Mouse (Mus musculus) ES-E14 (cell line): ENCODE data around the gene Adamtsl3. TPM values are rescaled to one million over a fixed set of nuclear protein-coding genes. Genes with fewer than 3 reads are reported as not detected.

ENCODE experiments used
- DNase-seq: peaks from one replicate; pipeline ENCODE4 v3.0.0-alpha.2; 2013; ENCODE audit warnings: low read depth, low spot score
- H3K27ac ChIP-seq: 2 replicates; pipeline ENCODE4 v1.5.1; 2012; ENCODE audit warnings: low read depth, mild to moderate bottlenecking, low read length, moderate library complexity, mixed read lengths; ENCODE audit not compliant: poor library complexity, insufficient read depth, severe bottlenecking
- H3K36me3 ChIP-seq: 2 replicates; pipeline ENCODE4 v1.6.1; 2012; ENCODE audit warnings: mild to moderate bottlenecking, low read length, moderate library complexity, mixed read lengths; ENCODE audit not compliant: control insufficient read depth, poor library complexity, insufficient read depth, severe bottlenecking
- H3K4me1 ChIP-seq, 2 experiments: fragments of 150-350 bp in 1 of 2; sonication (generic) in 1 of 2; 2 replicates each; pipeline ENCODE4 v1.6.1; 2012; ENCODE audit warnings: low read length in 2 of 2, mild to moderate bottlenecking in 1 of 2, mixed read lengths in 1 of 2; ENCODE audit not compliant: control insufficient read depth in 2 of 2, insufficient read depth in 2 of 2, poor library complexity in 1 of 2
- H3K4me3 ChIP-seq, 2 experiments: fragments of 150-350 bp in 1 of 2; sonication (generic) in 1 of 2; 2 replicates each; pipeline ENCODE4 v1.5.1; 2012; ENCODE audit warnings: low read length in 2 of 2, low read depth in 1 of 2, mild to moderate bottlenecking in 1 of 2, mixed read lengths in 1 of 2; ENCODE audit not compliant: insufficient read depth in 1 of 2, poor library complexity in 1 of 2, severe bottlenecking in 1 of 2
- H3K9ac ChIP-seq: 2 replicates; pipeline ENCODE4 v1.6.1; 2012; ENCODE audit warnings: low read depth, mild to moderate bottlenecking, low read length, mixed read lengths; ENCODE audit not compliant: poor library complexity, insufficient read depth, severe bottlenecking
- H3K9me3 ChIP-seq: fragments of 150-350 bp; sonication (generic); 2 replicates; pipeline ENCODE4 v1.6.1; 2012; ENCODE audit warnings: low read depth, mild to moderate bottlenecking, low read length; ENCODE audit not compliant: control insufficient read depth, insufficient read depth
- CHD2 ChIP-seq: IDR thresholded peaks from 2 replicates; pipeline ENCODE4 v1.6.1; 2014; ENCODE audit warnings: mild to moderate bottlenecking, low read depth, low read length, inconsistent platforms
- HCFC1 ChIP-seq: IDR thresholded peaks from 2 replicates; pipeline ENCODE4 v1.6.1; 2012; ENCODE audit warnings: low read length, inconsistent platforms, borderline replicate concordance; ENCODE audit not compliant: insufficient read depth
- MAFK ChIP-seq: IDR thresholded peaks from 2 replicates; pipeline ENCODE4 v1.6.1; 2014; ENCODE audit warnings: mild to moderate bottlenecking, low read depth, low read length, inconsistent platforms; ENCODE audit not compliant: insufficient read depth
- ZC3H11A ChIP-seq: IDR thresholded peaks from 2 replicates; pipeline ENCODE4 v1.6.1; 2012; ENCODE audit warnings: low read depth, mild to moderate bottlenecking, inconsistent platforms, low read length, borderline replicate concordance
- ZNF384 ChIP-seq: IDR thresholded peaks from 2 replicates; pipeline ENCODE4 v1.6.1; 2012; ENCODE audit warnings: low read depth, low read length, inconsistent platforms
- in situ Hi-C, 2 experiments: fragments of 600-800 bp; cut with MboI; formaldehyde crosslinking; loops; one replicate each; pipeline ENCODE4 v1.15.1; 2025; ENCODE audit warnings: low sequenced_read_pairs in 2 of 2, inconsistent platforms in 1 of 2; ENCODE audit not compliant: unreplicated experiment in 2 of 2
- total RNA-seq: library from RNA; depleted of rRNA; stranded (reverse); fragments of 300-350 nt; gene quantifications from 2 replicates; pipeline ENCODE4 v1.2.3, GENCODE M21; 2012

The Adamtsl3 gene
- total RNA-seq, 1 experiment, result 0.71 TPM

DNA sequence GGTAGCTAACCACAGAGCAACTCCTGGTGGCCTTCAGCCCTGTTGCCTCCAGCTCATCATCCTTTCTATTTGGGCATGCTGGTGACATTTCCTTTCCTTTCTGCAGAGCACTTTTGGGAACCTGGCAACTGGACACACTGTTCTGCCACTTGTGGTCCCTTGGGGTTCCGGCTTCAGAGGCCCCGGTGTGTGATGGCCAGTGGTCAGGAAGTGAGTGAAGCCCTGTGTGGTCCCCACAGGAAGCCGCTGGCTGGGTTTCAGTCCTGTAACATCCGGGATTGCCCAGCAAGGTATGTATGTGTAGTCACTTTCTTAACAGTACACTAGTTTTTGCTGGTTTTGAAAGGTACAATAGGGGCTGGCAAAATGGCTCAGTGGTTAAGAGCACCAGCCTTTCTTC lies 266.5 kb downstream of the Adamtsl3 start:
- TF ChIP-seq ZC3H11A (no peak), HCFC1 (no peak), MAFK (no peak), CHD2 (no peak), ZNF384 (no peak)
- no peak overlapping the region for H3K9ac ChIP-seq
- no peaks in the 10 kb centered on the region for H3K9me3 ChIP-seq
- in situ Hi-C loops, result no loop called here
- H3K4me3 ChIP-seq, result no peak overlapping the region
- no peak overlapping the region for H3K27ac ChIP-seq
- H3K36me3 ChIP-seq, result no peaks in the 10 kb centered on the region
- no peaks in the 10 kb centered on the region for H3K4me1 ChIP-seq
- DNase-seq, result no peak

DNA sequence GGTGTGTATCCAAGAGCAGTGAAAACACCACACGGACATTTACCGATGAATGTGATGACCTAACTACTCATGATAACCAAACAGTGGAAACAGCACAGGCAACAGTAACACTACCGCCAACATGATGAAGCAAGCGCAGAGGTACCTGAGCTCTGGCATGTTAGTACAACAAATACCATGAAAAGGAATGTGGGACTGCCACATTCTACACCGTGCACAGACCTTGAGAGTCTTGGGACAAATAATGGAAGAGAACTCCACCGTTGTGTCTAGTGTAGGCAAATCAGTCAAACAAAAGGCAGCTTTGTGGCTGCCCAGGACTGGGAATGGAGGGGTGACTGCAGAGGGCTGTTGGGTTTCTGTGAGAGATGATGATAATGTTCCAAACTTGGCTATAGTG lies 269.9 kb downstream of the Adamtsl3 start:
- no peak for DNase-seq
- in situ Hi-C loops, result no loop called here
- H3K36me3 ChIP-seq, result no peaks in the 10 kb centered on the region
- H3K9ac ChIP-seq, result no peak overlapping the region
- H3K9me3 ChIP-seq, result no peaks in the 10 kb centered on the region
- no peaks in the 10 kb centered on the region for H3K4me1 ChIP-seq
- H3K27ac ChIP-seq, result no peak overlapping the region
- TF ChIP-seq CHD2 (no peak), ZNF384 (no peak), ZC3H11A (no peak), MAFK (no peak), HCFC1 (no peak)
- H3K4me3 ChIP-seq, result no peak overlapping the region

DNA sequence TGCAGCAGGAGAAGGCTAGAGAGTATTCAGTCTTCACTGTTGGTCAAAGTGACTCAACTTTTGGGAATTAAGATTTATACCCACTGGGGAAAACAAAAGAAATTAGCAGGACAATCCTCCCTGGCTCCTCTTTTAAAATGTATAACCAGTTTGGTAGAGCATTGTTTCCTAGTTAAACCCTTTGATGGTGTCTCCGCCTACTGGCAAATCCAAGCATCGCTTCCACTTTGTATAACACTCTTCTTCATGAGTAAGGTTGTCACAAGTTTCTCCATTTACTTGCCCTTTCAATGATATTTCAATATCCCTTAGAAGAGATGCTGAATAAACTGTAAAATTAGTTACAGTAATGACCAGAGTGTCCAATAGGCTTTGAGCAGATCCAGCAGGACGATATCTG lies 274.1 kb downstream of the Adamtsl3 start:
- Histone ChIP-seq H3K9me3 (no peaks in the 10 kb centered on the region), H3K27ac (no peak overlapping the region), H3K4me1 (no peaks in the 10 kb centered on the region), H3K36me3 (no peaks in the 10 kb centered on the region), H3K9ac (no peak overlapping the region), H3K4me3 (no peak overlapping the region)
- peak; percentile 6 for DNase-seq
- in situ Hi-C loops, result no loop called here
- no peak for TF ChIP-seq ZC3H11A
- TF ChIP-seq CHD2, result no peak
- TF ChIP-seq MAFK, result no peak
- TF ChIP-seq ZNF384, result no peak
- TF ChIP-seq HCFC1, result no peak

DNA sequence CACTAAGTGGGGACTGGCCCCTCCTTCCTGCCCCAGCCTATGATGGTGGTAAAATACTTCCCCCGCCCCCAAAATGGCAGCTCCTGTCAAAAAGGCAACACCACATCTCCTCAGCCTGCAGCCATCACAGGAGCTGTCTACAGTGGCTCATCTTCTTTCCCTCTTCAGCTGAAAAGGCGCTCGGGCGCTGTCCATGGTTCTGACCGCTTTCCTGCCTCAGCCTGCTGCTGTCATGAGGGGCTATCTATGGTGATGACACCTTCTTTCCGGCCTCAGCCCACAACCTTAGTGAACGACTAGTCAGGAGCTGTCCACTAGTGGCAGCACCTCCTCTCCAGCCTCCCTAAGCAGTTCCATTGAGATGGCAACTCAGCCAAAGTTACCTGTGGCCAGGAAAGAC lies 289.8 kb downstream of the Adamtsl3 start:
- peak; percentile 75 for DNase-seq
- TF ChIP-seq HCFC1, result no peak
- Histone ChIP-seq H3K4me3 (no peak overlapping the region), H3K36me3 (no peaks in the 10 kb centered on the region), H3K9ac (no peak overlapping the region), H3K27ac (no peak overlapping the region), H3K4me1 (no peaks in the 10 kb centered on the region), H3K9me3 (no peaks in the 10 kb centered on the region)
- in situ Hi-C loops, result no loop called here

DNA sequence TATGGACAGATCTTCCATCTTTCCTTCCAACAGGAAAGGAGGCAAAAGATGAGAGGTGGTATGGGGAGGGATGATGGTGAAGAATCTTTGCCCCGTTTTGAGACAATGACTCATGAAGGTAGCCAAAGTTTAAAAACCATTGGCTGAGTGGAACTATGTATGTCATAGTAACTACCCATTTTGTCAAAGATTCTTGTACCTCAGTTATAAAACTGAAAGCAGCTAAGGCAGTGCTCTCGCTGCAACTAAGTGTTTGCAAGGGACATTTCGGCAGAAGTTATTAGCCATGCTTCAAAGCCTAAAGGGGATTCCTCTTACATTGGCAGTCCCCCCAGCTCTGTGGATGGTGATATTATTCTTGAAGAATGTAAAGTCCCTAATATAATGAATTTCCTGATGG lies 311.7 kb downstream of the Adamtsl3 start:
- H3K4me3 ChIP-seq, result no peak overlapping the region
- no peak overlapping the region for H3K27ac ChIP-seq
- TF ChIP-seq ZNF384 (no peak), MAFK (no peak), HCFC1 (no peak), CHD2 (no peak), ZC3H11A (no peak)
- no peaks in the 10 kb centered on the region for H3K9me3 ChIP-seq
- in situ Hi-C loops, result no loop called here
- H3K36me3 ChIP-seq, result no peaks in the 10 kb centered on the region
- no peak for DNase-seq
- no peak overlapping the region for H3K9ac ChIP-seq
- peaks cover 0 to 3% of the 10 kb centered on the region in 2 experiments; a peak in 1 of 4 replicates for H3K4me1 ChIP-seq
